In genomic region chr11:19952963-19953362, GRCm38 (mm10) we compare ENCODE assay signal across 19 mouse cellular contexts. TPM values are rescaled to one million over a fixed set of nuclear protein-coding genes. Genes with fewer than 3 reads are reported as not detected.
DNase-seq lines count a peak whose midpoint lies in the region; ATAC-seq lines count a peak whose summit lies in the region.
"Had no signal": no experiment of that assay in that cellular context is flagged by ENCODE, and none has a peak within 500 bp of the region (broad histone marks: within the 10 kb centered on the region; RNA-seq: fewer than 3 reads in every experiment).

No protein-coding gene starts in this region.

- no peak overlapping the region for H3K9ac ChIP-seq in kidney, embryonic 15.5 days
- H3K9ac ChIP-seq: embryonic facial prominence, embryonic 15.5 days; heart, embryonic 13.5 days; hindbrain, embryonic 15.5 days had no signal

- no peaks in the 10 kb centered on the region for H3K9me3 ChIP-seq in kidney, embryonic 15.5 days (replicated peaks)
- H3K9me3 ChIP-seq: embryonic facial prominence, embryonic 15.5 days; forebrain, embryonic 10.5 days; heart, embryonic 13.5 days; hindbrain, embryonic 15.5 days had no signal

- H3K4me2 ChIP-seq in kidney, embryonic 15.5 days: no peak overlapping the region
- H3K4me2 ChIP-seq: embryonic facial prominence, embryonic 15.5 days; heart, embryonic 13.5 days; hindbrain, embryonic 15.5 days had no signal

- H3K27ac ChIP-seq in kidney, embryonic 15.5 days: 0 out of 2 replicates have a peak overlapping the region, but pooled peaks have one; percentile 2
- H3K27ac ChIP-seq: embryonic facial prominence, embryonic 15.5 days; forebrain, embryonic 10.5 days; heart, embryonic 13.5 days; hindbrain, embryonic 15.5 days had no signal

- no peak overlapping the region for H3K4me3 ChIP-seq in kidney, embryonic 15.5 days (replicated peaks)
- H3K4me3 ChIP-seq: embryonic facial prominence, embryonic 15.5 days; erythroblast, embryonic 14.5 days; forebrain, embryonic 10.5 days; heart, embryonic 13.5 days; hindbrain, embryonic 15.5 days had no signal

- no peaks in the 10 kb centered on the region for H3K27me3 ChIP-seq in kidney, embryonic 15.5 days
- H3K27me3 ChIP-seq: embryonic facial prominence, embryonic 15.5 days; heart, embryonic 13.5 days; hindbrain, embryonic 15.5 days had no signal

- DNase-seq in cerebellum, postnatal 25 days: peak; percentile 63 to 64
- DNase-seq in cerebellum, postnatal 4 days (ENCODE audit: low spot score in 2 of 2): no peak
- DNase-seq in kidney, adult 9 months: no peak
- no peak for DNase-seq in left cerebral cortex, adult 8-10 months (ENCODE audit: low spot score in 2 of 2)
- DNase-seq: adrenal gland, adult 8-10 months; adrenal gland, postnatal 36 days; embryo, embryonic 11 days; gastrocnemius, postnatal 36 days; heart, adult 18-20 months; heart, postnatal 36 days; kidney, adult 11 months had no signal

- H3K36me3 ChIP-seq in kidney, embryonic 15.5 days: no peaks in the 10 kb centered on the region
- H3K36me3 ChIP-seq: embryonic facial prominence, embryonic 15.5 days; heart, embryonic 13.5 days; hindbrain, embryonic 15.5 days had no signal

- H3K4me1 ChIP-seq in kidney, embryonic 15.5 days: peaks cover 66% of the 10 kb centered on the region

- no peak for ATAC-seq in kidney, embryonic 15.5 days (replicated peaks; ENCODE audit: low FRiP score)
- ATAC-seq in megakaryocyte progenitor cell, adult 5-6 weeks (replicated peaks; ENCODE audit: poor library complexity): 0 out of 2 replicates have a peak, but pooled peaks have one; percentile 15
- ATAC-seq: forebrain, embryonic 14.5 days had no signal

- 32% methylated on average over 8 of the region's 8 CpGs for WGBS in kidney, embryonic 15.5 days

RNA-seq across cellular contexts. Expression of gene Spred2, which starts 28.8 kb away (rescaled TPM):
- 9.8 and 11.0 TPM in 2 replicates for polyA plus RNA-seq in kidney, embryonic 15.5 days (2015; fragmentation: Nextera tagmentation; extraction: Ambion mirVana)
- 16.9 and 20.7 TPM in 2 replicates for total RNA-seq in megakaryocyte progenitor cell, adult 5-6 weeks (2015)
- total RNA-seq in megakaryocyte progenitor cell, adult 5-6 weeks (2017): 4.4 and 5.0 TPM in 2 replicates
- total RNA-seq in left cerebral cortex, adult 8-10 months (2022): 10 to 100 TPM; 66.8 to 82.4 (median 72.3) TPM

Comparison
In these comparisons a context has a peak if more than half of its experiments do, and no peak if none do; other contexts are left out.
1. DNase-seq: peak in cerebellum, postnatal 25 days (2 of 2); none in cerebellum, postnatal 4 days (0 of 2), kidney, adult 9 months (single experiment) and left cerebral cortex, adult 8-10 months (0 of 2).